Mouse (Mus musculus): ENCODE results near the gene Creb3. TPM values are rescaled to one million over a fixed set of nuclear protein-coding genes. Genes with fewer than 3 reads are reported as not detected.
"Not testable (repeated sequence)": the region's sequence is repeated elsewhere in the genome, so short reads cannot be mapped to it uniquely, and the experiment has no call there.

The Creb3 gene
- polyA plus RNA-seq, 1 experiment: 95.1 TPM

GRCm38 (mm10) chr4:43530081-43530501, 32.0 kb upstream of the Creb3 start:
- Histone ChIP-seq H3K4me3 (replicated peaks; ENCODE audit: extremely low read depth, low read depth, low read length) (no peak overlapping the region), H3K4me1 (ENCODE audit: control insufficient read depth, insufficient read depth, low read length) (no peaks in the 10 kb centered on the region)
- TF ChIP-seq CTCF (IDR thresholded peaks at IDR 0.05; ENCODE audit: insufficient read depth, low read length) (no peak), POLR2A (IDR thresholded peaks at IDR 0.05; ENCODE audit: borderline replicate concordance, extremely low read depth, low read depth, low read length) (no peak)
- no peak for DNase-seq
- 30% methylated on average over 8 of the region's 8 CpGs for WGBS

- peak; percentile 70 for TF ChIP-seq CTCF (IDR thresholded peaks at IDR 0.05; ENCODE audit: insufficient read depth, low read length)
- no peak for TF ChIP-seq POLR2A (IDR thresholded peaks at IDR 0.05; ENCODE audit: borderline replicate concordance, extremely low read depth, low read depth, low read length)
- DNase-seq: peak; percentile 75
- WGBS: 16% methylated on average over 7 of the region's 7 CpGs
Measured at GRCm38 (mm10) chr4:43530581-43530980, 31.6 kb upstream of the Creb3 start.

GRCm38 (mm10) chr4:43533270-43533669, 28.9 kb upstream of the Creb3 start:
- DNase-seq: no peak
- Histone ChIP-seq H3K4me1 (ENCODE audit: control insufficient read depth, insufficient read depth, low read length) (no peaks in the 10 kb centered on the region), H3K4me3 (replicated peaks; ENCODE audit: extremely low read depth, low read depth, low read length) (no peak overlapping the region)
- 75% methylated on average over 9 of the region's 9 CpGs for WGBS
- no peak for TF ChIP-seq CTCF (IDR thresholded peaks at IDR 0.05; ENCODE audit: insufficient read depth, low read length)
- no peak for TF ChIP-seq POLR2A (IDR thresholded peaks at IDR 0.05; ENCODE audit: borderline replicate concordance, extremely low read depth, low read depth, low read length)

More at GRCm38 (mm10) chr4:43530581-43530980, 31.6 kb upstream of the Creb3 start:
- H3K4me1 ChIP-seq (ENCODE audit: control insufficient read depth, insufficient read depth, low read length): no peaks in the 10 kb centered on the region
- no peak overlapping the region for H3K4me3 ChIP-seq (replicated peaks; ENCODE audit: extremely low read depth, low read depth, low read length)

GRCm38 (mm10) chr4:43535628-43536027, 26.5 kb upstream of the Creb3 start:
- 95% methylated on average over 8 of the region's 8 CpGs for WGBS
- H3K4me1 ChIP-seq (ENCODE audit: control insufficient read depth, insufficient read depth, low read length): no peaks in the 10 kb centered on the region
- no peak for DNase-seq
- H3K4me3 ChIP-seq (replicated peaks; ENCODE audit: extremely low read depth, low read depth, low read length): no peak overlapping the region
- TF ChIP-seq CTCF (IDR thresholded peaks at IDR 0.05; ENCODE audit: insufficient read depth, low read length): no peak
- TF ChIP-seq POLR2A (IDR thresholded peaks at IDR 0.05; ENCODE audit: borderline replicate concordance, extremely low read depth, low read depth, low read length): no peak

GRCm38 (mm10) chr4:43536031-43536430, 26.1 kb upstream of the Creb3 start:
- no peak for DNase-seq
- TF ChIP-seq POLR2A (IDR thresholded peaks at IDR 0.05; ENCODE audit: borderline replicate concordance, extremely low read depth, low read depth, low read length): no peak
- no peak for TF ChIP-seq CTCF (IDR thresholded peaks at IDR 0.05; ENCODE audit: insufficient read depth, low read length)
- Histone ChIP-seq H3K4me3 (replicated peaks; ENCODE audit: extremely low read depth, low read depth, low read length) (no peak overlapping the region), H3K4me1 (ENCODE audit: control insufficient read depth, insufficient read depth, low read length) (no peaks in the 10 kb centered on the region)
- 89% methylated on average over 9 of the region's 9 CpGs for WGBS

GRCm38 (mm10) chr4:43542044-43542443, 20.1 kb upstream of the Creb3 start:
- no peak overlapping the region for H3K4me3 ChIP-seq (replicated peaks; ENCODE audit: extremely low read depth, low read depth, low read length)
- TF ChIP-seq CTCF (IDR thresholded peaks at IDR 0.05; ENCODE audit: insufficient read depth, low read length) (no peak), POLR2A (IDR thresholded peaks at IDR 0.05; ENCODE audit: borderline replicate concordance, extremely low read depth, low read depth, low read length) (no peak)
- H3K4me1 ChIP-seq (ENCODE audit: control insufficient read depth, insufficient read depth, low read length): no peaks in the 10 kb centered on the region
- DNase-seq: no peak
- WGBS: 80% methylated on average over 3 of the region's 3 CpGs

- Histone ChIP-seq H3K4me3 (replicated peaks; ENCODE audit: extremely low read depth, low read depth, low read length) (no peak overlapping the region), H3K4me1 (ENCODE audit: control insufficient read depth, insufficient read depth, low read length) (no peaks in the 10 kb centered on the region)
- DNase-seq: no peak
- 86% methylated on average over 12 of the region's 12 CpGs for WGBS
- TF ChIP-seq POLR2A (IDR thresholded peaks at IDR 0.05; ENCODE audit: borderline replicate concordance, extremely low read depth, low read depth, low read length): no peak
- no peak for TF ChIP-seq CTCF (IDR thresholded peaks at IDR 0.05; ENCODE audit: insufficient read depth, low read length)
Measured at GRCm38 (mm10) chr4:43546375-43547047, 15.6 kb upstream of the Creb3 start.

- 90% methylated on average over 8 of the region's 8 CpGs for WGBS
Measured at GRCm38 (mm10) chr4:43547160-43547559, 15.0 kb upstream of the Creb3 start.

GRCm38 (mm10) chr4:43549055-43549454, 13.1 kb upstream of the Creb3 start:
- TF ChIP-seq CTCF (IDR thresholded peaks at IDR 0.05; ENCODE audit: insufficient read depth, low read length) (no peak), POLR2A (IDR thresholded peaks at IDR 0.05; ENCODE audit: borderline replicate concordance, extremely low read depth, low read depth, low read length) (no peak)
- Histone ChIP-seq H3K4me3 (replicated peaks; ENCODE audit: extremely low read depth, low read depth, low read length) (no peak overlapping the region), H3K4me1 (ENCODE audit: control insufficient read depth, insufficient read depth, low read length) (no peaks in the 10 kb centered on the region)
- DNase-seq: no peak
- WGBS: 92% methylated on average over 12 of the region's 12 CpGs

More at GRCm38 (mm10) chr4:43547160-43547559, 15.0 kb upstream of the Creb3 start:
- Histone ChIP-seq H3K4me3 (replicated peaks; ENCODE audit: extremely low read depth, low read depth, low read length) (no peak overlapping the region), H3K4me1 (ENCODE audit: control insufficient read depth, insufficient read depth, low read length) (no peaks in the 10 kb centered on the region)
- no peak for TF ChIP-seq CTCF (IDR thresholded peaks at IDR 0.05; ENCODE audit: insufficient read depth, low read length)
- no peak for DNase-seq

GRCm38 (mm10) chr4:43551854-43552253, 10.3 kb upstream of the Creb3 start:
- H3K4me1 ChIP-seq (ENCODE audit: control insufficient read depth, insufficient read depth, low read length); H3K4me3 ChIP-seq (replicated peaks; ENCODE audit: extremely low read depth, low read depth, low read length); DNase-seq: not testable (repeated sequence)
- WGBS: 65% methylated on average over 6 of the region's 6 CpGs
